Mouse (Mus musculus): ENCODE data around the gene Olfr479. TPM values are rescaled to one million over a fixed set of nuclear protein-coding genes. Genes with fewer than 3 reads are reported as not detected.
"Not testable (repeated sequence)": the region's sequence is repeated elsewhere in the genome, so short reads cannot be mapped to it uniquely, and the experiment has no call there.

Gene Olfr479
- polyA plus RNA-seq (2014; fragmentation: Nextera tagmentation; extraction: Ambion mirVana) = not detected in 2 replicates

GRCm38 (mm10) chr7:108050393-108050792, at the start of gene Olfr479:
Gene Olfr479 (plus strand): TSS chr7:108050693.
- WGBS = 81% methylated on average over 2 of the region's 2 CpGs
- H3K4me2 ChIP-seq = no peak within 1 kb of the TSS
- no peak for TF ChIP-seq CTCF (IDR thresholded peaks at IDR 0.05; ENCODE audit: low read depth)
- no peak for DNase-seq
- no peak within 1 kb of the TSS for H3K9ac ChIP-seq
- H3K36me3 ChIP-seq (ENCODE audit: insufficient read depth) = no peaks in the 10 kb centered on the region
- no peak within 1 kb of the TSS for H3K4me3 ChIP-seq (ENCODE audit: low read depth, low read length)
- no peaks in the 10 kb centered on the region for H3K4me1 ChIP-seq (ENCODE audit: insufficient read depth)
- no peak within 1 kb of the TSS for H3K27ac ChIP-seq (ENCODE audit: low read depth)
- H3K27me3 ChIP-seq (ENCODE audit: insufficient read depth, low read length) = no peaks in the 10 kb centered on the region
- H3K9me3 ChIP-seq (ENCODE audit: low read depth, low read length) = no peaks in the 10 kb centered on the region
- ATAC-seq (ENCODE audit: insufficient read depth) = no peak

GRCm38 (mm10) chr7:108014256-108014655, 36.2 kb upstream of the Olfr479 start:
- H3K4me1 ChIP-seq (ENCODE audit: insufficient read depth); H3K9ac ChIP-seq; ATAC-seq (ENCODE audit: insufficient read depth); DNase-seq; H3K9me3 ChIP-seq (ENCODE audit: low read depth, low read length); H3K4me3 ChIP-seq (ENCODE audit: low read depth, low read length); H3K27me3 ChIP-seq (ENCODE audit: insufficient read depth, low read length); H3K27ac ChIP-seq (ENCODE audit: low read depth); H3K36me3 ChIP-seq (ENCODE audit: insufficient read depth); H3K4me2 ChIP-seq: not testable (repeated sequence)

- H3K9ac ChIP-seq = no peak within 1 kb of the TSS
- 68% methylated on average over 3 of the region's 3 CpGs for WGBS
- H3K4me2 ChIP-seq = no peak within 1 kb of the TSS
- no peaks in the 10 kb centered on the region for H3K36me3 ChIP-seq (ENCODE audit: insufficient read depth)
- TF ChIP-seq CTCF (IDR thresholded peaks at IDR 0.05; ENCODE audit: low read depth) = no peak
- no peaks in the 10 kb centered on the region; the same call in 1 of the 2 replicates for H3K9me3 ChIP-seq (ENCODE audit: low read depth, low read length)
- no peak within 1 kb of the TSS for H3K4me3 ChIP-seq (ENCODE audit: low read depth, low read length)
- ATAC-seq (ENCODE audit: insufficient read depth) (no peak), DNase-seq (no peak)
- H3K27ac ChIP-seq (ENCODE audit: low read depth) = no peak within 1 kb of the TSS
- H3K4me1 ChIP-seq (ENCODE audit: insufficient read depth) = no peaks in the 10 kb centered on the region
- H3K27me3 ChIP-seq (ENCODE audit: insufficient read depth, low read length) = no peaks in the 10 kb centered on the region
Observed at GRCm38 (mm10) chr7:108033889-108034288, 16.6 kb upstream of the Olfr479 start, which contains the start of gene Olfr478. Gene Olfr478 (minus strand): TSS chr7:108033989.

GRCm38 (mm10) chr7:108067246-108067645, 16.8 kb downstream of the Olfr479 start, which contains the start of gene Olfr480:
Gene Olfr480 (minus strand): TSS chr7:108067346.
- H3K4me2 ChIP-seq = no peak within 1 kb of the TSS
- WGBS = 73% methylated on average over 1 of the region's 1 CpGs
- ATAC-seq (ENCODE audit: insufficient read depth) (no peak), DNase-seq (no peak)
- TF ChIP-seq CTCF (IDR thresholded peaks at IDR 0.05; ENCODE audit: low read depth) = no peak
- no peaks in the 10 kb centered on the region for H3K27me3 ChIP-seq (ENCODE audit: insufficient read depth, low read length)
- H3K9ac ChIP-seq = no peak within 1 kb of the TSS
- H3K4me1 ChIP-seq (ENCODE audit: insufficient read depth) = no peaks in the 10 kb centered on the region
- H3K27ac ChIP-seq (ENCODE audit: low read depth) = no peak within 1 kb of the TSS
- no peaks in the 10 kb centered on the region for H3K9me3 ChIP-seq (ENCODE audit: low read depth, low read length)
- no peak within 1 kb of the TSS for H3K4me3 ChIP-seq (ENCODE audit: low read depth, low read length)
- H3K36me3 ChIP-seq (ENCODE audit: insufficient read depth) = no peaks in the 10 kb centered on the region

GRCm38 (mm10) chr7:108079555-108079954, 29.1 kb downstream of the Olfr479 start, which contains the start of gene Olfr481:
Gene Olfr481 (plus strand): TSS chr7:108079855.
- TF ChIP-seq CTCF (IDR thresholded peaks at IDR 0.05; ENCODE audit: low read depth) = no peak
- H3K9ac ChIP-seq = no peak within 1 kb of the TSS
- no peaks in the 10 kb centered on the region for H3K4me1 ChIP-seq (ENCODE audit: insufficient read depth)
- H3K9me3 ChIP-seq (ENCODE audit: low read depth, low read length) = no peaks in the 10 kb centered on the region; the same call in 1 of the 2 replicates
- H3K4me2 ChIP-seq = no peak within 1 kb of the TSS
- no peaks in the 10 kb centered on the region for H3K27me3 ChIP-seq (ENCODE audit: insufficient read depth, low read length)
- H3K27ac ChIP-seq (ENCODE audit: low read depth) = no peak within 1 kb of the TSS
- no peak within 1 kb of the TSS for H3K4me3 ChIP-seq (ENCODE audit: low read depth, low read length)
- no peak for DNase-seq
- ATAC-seq (ENCODE audit: insufficient read depth) = no peak
- no peaks in the 10 kb centered on the region for H3K36me3 ChIP-seq (ENCODE audit: insufficient read depth)

GRCm38 (mm10) chr7:108097486-108097885, 47.0 kb downstream of the Olfr479 start, which contains the start of gene Olfr482:
Gene Olfr482 (minus strand): TSS chr7:108097586.
- Histone ChIP-seq H3K4me3 (ENCODE audit: low read depth, low read length) (no peak within 1 kb of the TSS), H3K9ac (no peak within 1 kb of the TSS), H3K27ac (ENCODE audit: low read depth) (no peak within 1 kb of the TSS), H3K4me2 (no peak within 1 kb of the TSS), H3K36me3 (ENCODE audit: insufficient read depth) (no peaks in the 10 kb centered on the region), H3K4me1 (ENCODE audit: insufficient read depth) (no peaks in the 10 kb centered on the region), H3K27me3 (ENCODE audit: insufficient read depth, low read length) (no peaks in the 10 kb centered on the region), H3K9me3 (ENCODE audit: low read depth, low read length) (no peaks in the 10 kb centered on the region)
- TF ChIP-seq CTCF (IDR thresholded peaks at IDR 0.05; ENCODE audit: low read depth) = no peak
- no peak for DNase-seq
- ATAC-seq (ENCODE audit: insufficient read depth) = no peak
- WGBS = 77% methylated on average over 1 of the region's 1 CpGs

- no peak for TF ChIP-seq CTCF (IDR thresholded peaks at IDR 0.05; ENCODE audit: low read depth)
- Histone ChIP-seq H3K27ac (ENCODE audit: low read depth) (no peak within 1 kb of the TSS), H3K9me3 (ENCODE audit: low read depth, low read length) (no peaks in the 10 kb centered on the region), H3K4me3 (ENCODE audit: low read depth, low read length) (no peak within 1 kb of the TSS), H3K27me3 (ENCODE audit: insufficient read depth, low read length) (no peaks in the 10 kb centered on the region), H3K4me2 (no peak within 1 kb of the TSS), H3K9ac (no peak within 1 kb of the TSS), H3K36me3 (ENCODE audit: insufficient read depth) (no peaks in the 10 kb centered on the region), H3K4me1 (ENCODE audit: insufficient read depth) (no peaks in the 10 kb centered on the region)
- DNase-seq (no peak), ATAC-seq (ENCODE audit: insufficient read depth) (no peak)
- WGBS = 80% methylated on average over 1 of the region's 1 CpGs
Observed at GRCm38 (mm10) chr7:108100549-108100948, 50.1 kb downstream of the Olfr479 start, which contains the start of gene Olfr483. Gene Olfr483 (plus strand): TSS chr7:108100849.

Other genes with a start within 250 kb of the Olfr479 start
- gene Ovch2, start 249.5 kb upstream of the Olfr479 start, polyA plus RNA-seq (2014; fragmentation: Nextera tagmentation; extraction: Ambion mirVana) = not detected in 2 replicates
- gene Olfr467, start 238.4 kb upstream of the Olfr479 start, polyA plus RNA-seq (2014; fragmentation: Nextera tagmentation; extraction: Ambion mirVana) = not detected in 2 replicates
- not detected in 2 replicates for gene Olfr469, start 225.2 kb upstream of the Olfr479 start, polyA plus RNA-seq (2014; fragmentation: Nextera tagmentation; extraction: Ambion mirVana)
- not detected in 2 replicates for gene Olfr470, start 203.2 kb upstream of the Olfr479 start, polyA plus RNA-seq (2014; fragmentation: Nextera tagmentation; extraction: Ambion mirVana)
- not detected in 2 replicates for gene Olfr472, start 152.8 kb upstream of the Olfr479 start, polyA plus RNA-seq (2014; fragmentation: Nextera tagmentation; extraction: Ambion mirVana)
- not detected in 2 replicates for gene Olfr473, start 120.2 kb upstream of the Olfr479 start, polyA plus RNA-seq (2014; fragmentation: Nextera tagmentation; extraction: Ambion mirVana)
- not detected in 2 replicates for gene Olfr474, start 96.0 kb upstream of the Olfr479 start, polyA plus RNA-seq (2014; fragmentation: Nextera tagmentation; extraction: Ambion mirVana)
- gene Olfr476, start 85.9 kb upstream of the Olfr479 start, polyA plus RNA-seq (2014; fragmentation: Nextera tagmentation; extraction: Ambion mirVana) = not detected in 2 replicates
- not detected in 2 replicates for gene Olfr477, start 64.0 kb upstream of the Olfr479 start, polyA plus RNA-seq (2014; fragmentation: Nextera tagmentation; extraction: Ambion mirVana)
- not detected in 2 replicates for gene Olfr478, start 16.7 kb upstream of the Olfr479 start, polyA plus RNA-seq (2014; fragmentation: Nextera tagmentation; extraction: Ambion mirVana)
- gene Olfr480, start 16.7 kb downstream of the Olfr479 start, polyA plus RNA-seq (2014; fragmentation: Nextera tagmentation; extraction: Ambion mirVana) = not detected in 2 replicates
- not detected in 2 replicates for gene Olfr481, start 29.2 kb downstream of the Olfr479 start, polyA plus RNA-seq (2014; fragmentation: Nextera tagmentation; extraction: Ambion mirVana)
- 0.09 and 0.16 TPM in 2 replicates for gene Olfr482, start 46.9 kb downstream of the Olfr479 start, polyA plus RNA-seq (2014; fragmentation: Nextera tagmentation; extraction: Ambion mirVana)
- not detected in 2 replicates for gene Olfr483, start 50.2 kb downstream of the Olfr479 start, polyA plus RNA-seq (2014; fragmentation: Nextera tagmentation; extraction: Ambion mirVana)
- gene Olfr484, start 76.8 kb downstream of the Olfr479 start, polyA plus RNA-seq (2014; fragmentation: Nextera tagmentation; extraction: Ambion mirVana) = not detected in 2 replicates
- not detected in 2 replicates for gene Olfr485, start 109.2 kb downstream of the Olfr479 start, polyA plus RNA-seq (2014; fragmentation: Nextera tagmentation; extraction: Ambion mirVana)
- not detected in 2 replicates for gene Olfr486, start 122.0 kb downstream of the Olfr479 start, polyA plus RNA-seq (2014; fragmentation: Nextera tagmentation; extraction: Ambion mirVana)
- gene Olfr487, start 163.9 kb downstream of the Olfr479 start, polyA plus RNA-seq (2014; fragmentation: Nextera tagmentation; extraction: Ambion mirVana) = not detected in 2 replicates
- not detected in 2 replicates for gene Olfr488, start 207.7 kb downstream of the Olfr479 start, polyA plus RNA-seq (2014; fragmentation: Nextera tagmentation; extraction: Ambion mirVana)
- gene Olfr490, start 238.2 kb downstream of the Olfr479 start, polyA plus RNA-seq (2014; fragmentation: Nextera tagmentation; extraction: Ambion mirVana) = not detected in 2 replicates